Mouse (Mus musculus): ENCODE measurements around the gene Gm20388. TPM values are rescaled to one million over a fixed set of nuclear protein-coding genes. Genes with fewer than 3 reads are reported as not detected.

Gene Gm20388
- polyA plus RNA-seq, 1 experiment from 2014 or later: 1.7 TPM

DNA sequence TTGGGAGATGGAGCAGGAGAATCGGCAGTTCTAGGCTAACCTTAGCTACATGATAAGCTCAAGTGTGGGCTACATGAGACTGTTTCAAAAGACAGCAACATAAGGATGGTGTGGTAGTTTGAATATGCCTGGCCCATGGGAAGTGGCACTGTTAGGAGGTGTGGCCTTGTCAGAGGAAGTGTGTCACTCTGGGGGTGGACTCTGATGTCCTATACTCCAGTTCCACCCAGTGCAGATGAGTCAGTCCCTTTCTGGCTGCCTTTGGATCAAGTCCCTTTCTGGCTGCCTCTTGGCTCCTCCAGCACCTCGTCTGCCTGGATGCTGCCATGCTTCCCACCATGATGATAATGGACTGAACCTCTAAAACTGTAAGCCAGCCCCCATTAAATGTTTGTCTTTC is 3382.1 kb downstream of the Gm20388 start:
- H3K9me3 ChIP-seq: no peaks in the 10 kb centered on the region
- no peaks in the 10 kb centered on the region for H3K27me3 ChIP-seq (ENCODE audit: insufficient read depth, poor library complexity, severe bottlenecking)
- H3K4me3 ChIP-seq: no peak overlapping the region
- no peaks in the 10 kb centered on the region for H3K4me1 ChIP-seq (replicated peaks)
- H3K27ac ChIP-seq: no peak overlapping the region
- 88% methylated on average over 2 of the region's 2 CpGs for WGBS
- H3K36me3 ChIP-seq: peaks cover 93% of the 10 kb centered on the region
- no peak for DNase-seq (ENCODE audit: low spot score)

DNA sequence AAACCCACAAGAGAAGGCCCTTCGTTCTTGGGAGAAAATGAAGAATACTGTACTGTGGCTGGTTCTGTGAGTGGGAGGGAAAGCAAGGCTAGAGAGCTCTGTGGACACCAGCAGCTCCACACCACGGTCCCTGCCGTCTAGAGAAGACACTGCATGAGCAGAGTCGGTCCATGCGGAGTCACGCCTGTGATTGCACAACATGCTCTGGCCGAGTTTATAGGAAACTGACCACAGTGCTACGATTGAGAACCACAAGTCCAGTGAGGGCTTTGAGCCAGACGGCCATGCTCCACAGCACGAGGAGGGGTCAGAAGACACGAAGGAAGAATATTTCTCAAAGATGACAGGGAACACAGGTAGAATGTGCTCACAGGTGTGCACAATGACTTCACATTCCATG is 3387.7 kb downstream of the Gm20388 start:
- H3K27ac ChIP-seq: no peak overlapping the region
- no peak overlapping the region for H3K4me3 ChIP-seq
- H3K36me3 ChIP-seq: peaks cover 85% of the 10 kb centered on the region
- no peaks in the 10 kb centered on the region for H3K4me1 ChIP-seq (replicated peaks)
- no peak for DNase-seq (ENCODE audit: low spot score)
- no peaks in the 10 kb centered on the region for H3K9me3 ChIP-seq
- H3K27me3 ChIP-seq (ENCODE audit: insufficient read depth, poor library complexity, severe bottlenecking): no peaks in the 10 kb centered on the region
- 93% methylated on average over 11 of the region's 11 CpGs for WGBS

DNA sequence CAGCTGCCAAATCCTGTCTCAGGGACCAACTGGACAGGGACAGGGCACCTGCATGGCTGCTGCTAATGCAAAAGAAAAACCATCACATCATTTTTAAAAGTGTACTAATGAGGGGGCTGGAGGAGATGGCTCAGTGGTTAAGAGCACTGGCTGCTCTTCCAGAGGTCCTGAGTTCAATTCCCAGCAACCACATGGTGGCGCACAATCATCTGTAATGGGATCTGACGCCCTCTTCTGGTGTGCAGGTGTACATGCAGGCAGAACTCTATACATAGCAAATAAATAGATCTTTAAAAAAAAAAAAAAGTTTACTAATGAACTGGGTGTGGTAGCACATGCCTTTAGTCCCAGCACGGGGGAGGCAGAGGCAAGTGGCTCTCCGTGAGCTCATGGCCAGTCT is 3398.1 kb downstream of the Gm20388 start:
- Histone ChIP-seq H3K9me3 (no peaks in the 10 kb centered on the region), H3K27me3 (ENCODE audit: insufficient read depth, poor library complexity, severe bottlenecking) (no peaks in the 10 kb centered on the region), H3K27ac (no peak overlapping the region), H3K36me3 (peaks cover 87% of the 10 kb centered on the region), H3K4me3 (no peak overlapping the region), H3K4me1 (replicated peaks) (no peaks in the 10 kb centered on the region)
- no peak for DNase-seq (ENCODE audit: low spot score)
- WGBS: 74% methylated on average over 4 of the region's 4 CpGs

DNA sequence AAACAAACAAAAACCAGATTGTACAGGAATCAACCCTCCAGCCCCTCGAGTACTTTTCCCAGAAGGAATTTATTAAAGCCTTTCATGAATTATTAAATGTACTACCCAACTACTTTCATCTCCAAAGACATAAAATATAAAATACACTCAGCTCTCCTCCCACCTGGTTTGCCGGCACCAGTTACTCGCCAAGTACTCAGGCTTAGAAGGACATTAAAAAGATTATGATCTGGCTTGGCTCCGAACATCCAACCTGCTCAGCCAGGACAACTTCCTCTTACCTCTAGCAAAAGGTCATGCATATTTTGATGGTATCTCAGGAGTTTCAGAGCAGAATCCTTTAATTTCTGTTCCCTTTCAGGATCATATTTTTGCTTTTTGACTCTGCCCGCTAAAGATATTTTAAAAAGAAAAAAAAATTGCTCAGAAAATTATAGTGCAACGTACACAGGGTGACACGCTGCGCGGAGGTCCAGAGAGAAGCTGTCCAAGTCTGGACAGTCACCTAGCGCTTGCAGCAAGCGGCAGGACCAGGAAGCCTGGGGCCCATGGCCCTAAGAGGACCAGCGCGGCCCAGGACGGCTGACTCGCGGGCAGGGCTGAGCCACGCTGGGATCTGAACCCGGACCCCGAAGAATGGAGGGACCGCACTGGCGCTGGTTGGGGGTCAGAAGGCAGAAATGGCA is 3407.3 kb downstream of the Gm20388 start:
- Histone ChIP-seq H3K36me3 (peaks cover 10% of the 10 kb centered on the region), H3K4me3 (peak overlapping the region; percentile 76), H3K27ac (peak overlapping the region; percentile 89), H3K27me3 (ENCODE audit: insufficient read depth, poor library complexity, severe bottlenecking) (no peaks in the 10 kb centered on the region), H3K4me1 (replicated peaks) (peaks cover 21% of the 10 kb centered on the region), H3K9me3 (no peaks in the 10 kb centered on the region)
- 11% methylated on average over 21 of the region's 21 CpGs for WGBS
- no peak for DNase-seq (ENCODE audit: low spot score)

DNA sequence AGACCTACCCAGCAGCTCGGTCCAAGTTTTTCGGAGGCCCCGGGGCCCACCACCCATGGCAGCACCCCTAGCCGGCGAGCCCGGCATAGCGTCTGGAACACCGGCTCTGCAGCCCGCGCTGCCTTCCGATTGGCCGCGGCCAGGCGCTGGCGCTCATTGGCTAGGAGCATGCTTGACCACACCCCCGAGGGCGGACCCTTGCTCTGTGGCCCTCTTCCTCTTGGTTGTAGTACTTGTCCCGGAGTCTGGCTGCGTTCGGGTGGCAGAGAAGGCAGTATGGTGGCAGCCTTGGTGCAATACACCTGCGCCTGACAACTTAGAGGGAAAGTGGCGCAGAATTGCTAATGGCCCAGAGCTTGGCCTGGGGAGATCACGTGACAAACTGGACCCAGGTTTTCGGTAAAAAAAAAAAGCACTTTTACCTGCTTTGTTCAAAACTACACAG is 3407.8 kb downstream of the Gm20388 start, which contains the start of gene Fanca:
Gene Fanca, minus strand, starts transcription at position 110 of the 445 bp plus-strand sequence.
- Histone ChIP-seq H3K4me3 (peak within 1 kb of the TSS; percentile 76), H3K27me3 (ENCODE audit: insufficient read depth, poor library complexity, severe bottlenecking) (no peaks in the 10 kb centered on the region), H3K36me3 (peaks cover 7% of the 10 kb centered on the region), H3K27ac (peak within 1 kb of the TSS; percentile 89), H3K4me1 (replicated peaks) (peaks cover 21% of the 10 kb centered on the region), H3K9me3 (no peaks in the 10 kb centered on the region)
- peak; percentile 96 for DNase-seq (ENCODE audit: low spot score)
- WGBS: under 1% methylated on average over 24 of the region's 24 CpGs

DNA sequence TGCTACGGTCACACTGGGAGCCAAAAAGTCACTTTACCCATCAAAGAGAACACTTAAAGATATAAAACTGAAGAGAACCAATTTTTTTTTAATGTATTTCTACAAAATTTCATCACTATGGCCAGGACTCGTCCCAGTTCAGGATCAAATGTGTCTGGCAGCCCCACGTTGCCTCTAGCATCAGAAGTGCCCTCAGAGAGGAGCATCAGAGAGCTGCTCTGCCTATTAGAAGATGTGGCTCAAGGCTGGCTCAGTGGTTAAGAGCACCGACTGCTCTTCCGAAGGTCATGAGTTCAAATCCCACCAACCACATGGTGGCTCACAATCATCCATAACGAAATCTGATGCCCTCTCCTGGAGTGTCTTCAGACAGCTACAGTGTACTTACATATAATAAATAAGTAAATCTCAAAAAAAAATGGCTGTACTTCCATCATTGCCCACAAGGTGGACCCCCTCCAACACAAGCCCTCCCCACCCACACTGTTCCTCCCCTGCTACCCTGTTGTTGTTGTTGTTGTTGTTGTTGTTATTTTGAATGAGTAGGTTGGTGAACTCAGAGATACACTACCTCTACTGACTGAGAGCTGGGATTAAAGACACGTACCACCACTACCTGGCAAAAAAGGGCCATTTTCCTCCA is 3409.0 kb downstream of the Gm20388 start:
- Histone ChIP-seq H3K27ac (no peak overlapping the region), H3K27me3 (ENCODE audit: insufficient read depth, poor library complexity, severe bottlenecking) (no peaks in the 10 kb centered on the region), H3K9me3 (no peaks in the 10 kb centered on the region), H3K4me3 (no peak overlapping the region), H3K36me3 (peaks cover 7% of the 10 kb centered on the region; the same call in 1 of the 2 replicates), H3K4me1 (replicated peaks) (peaks cover 21% of the 10 kb centered on the region)
- 41% methylated on average over 7 of the region's 7 CpGs for WGBS
- peak; percentile 47 for DNase-seq (ENCODE audit: low spot score)

DNA sequence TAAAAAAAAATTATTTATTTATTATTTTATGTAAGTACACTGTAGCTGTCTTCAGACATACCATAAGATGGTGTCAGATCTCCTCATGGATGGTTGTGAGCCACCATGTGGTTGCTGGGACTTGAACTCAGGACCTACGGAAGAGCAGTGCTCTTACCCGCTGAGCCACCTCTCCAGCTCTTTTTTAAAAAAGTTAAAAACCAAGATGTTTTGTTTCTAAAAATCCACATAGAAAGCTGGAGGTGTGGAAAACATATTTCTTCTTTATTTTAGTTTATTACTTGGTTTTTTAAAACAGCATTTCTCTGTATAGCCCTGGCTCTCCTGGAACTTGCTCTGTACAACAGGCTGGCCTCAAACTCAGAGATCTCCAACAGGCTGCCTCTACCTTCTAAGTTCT is 3417.9 kb downstream of the Gm20388 start:
- Histone ChIP-seq H3K4me1 (replicated peaks) (peaks cover 26% of the 10 kb centered on the region), H3K4me3 (no peak overlapping the region), H3K27ac (no peak overlapping the region), H3K27me3 (ENCODE audit: insufficient read depth, poor library complexity, severe bottlenecking) (peaks cover 15% of the 10 kb centered on the region; the same call in 1 of the 2 replicates), H3K36me3 (no peaks in the 10 kb centered on the region), H3K9me3 (no peaks in the 10 kb centered on the region)
- no peak for DNase-seq (ENCODE audit: low spot score)
- 95% methylated on average over 2 of the region's 2 CpGs for WGBS

DNA sequence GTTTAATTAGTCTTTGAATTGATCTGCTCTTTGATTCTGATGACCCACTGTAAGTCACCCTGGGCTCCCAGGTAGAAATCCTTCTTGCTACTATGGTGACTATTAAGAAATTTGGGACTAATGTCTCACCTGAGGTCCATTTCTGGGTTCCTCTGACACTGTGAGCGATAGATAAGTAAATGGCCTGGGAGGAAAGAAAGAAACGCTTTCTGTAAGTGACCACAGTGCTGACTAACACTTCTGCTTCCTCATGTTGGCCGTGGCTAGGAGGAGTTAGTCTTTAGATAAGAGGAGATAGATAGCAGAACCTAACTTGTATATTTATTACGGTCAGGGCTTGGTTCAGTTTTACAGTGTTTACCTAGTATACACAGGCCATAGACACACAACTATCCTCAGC is 3418.7 kb downstream of the Gm20388 start:
- Histone ChIP-seq H3K27me3 (ENCODE audit: insufficient read depth, poor library complexity, severe bottlenecking) (peaks cover 22% of the 10 kb centered on the region), H3K27ac (no peak overlapping the region), H3K4me3 (no peak overlapping the region), H3K36me3 (no peaks in the 10 kb centered on the region), H3K4me1 (replicated peaks) (peaks cover 34% of the 10 kb centered on the region), H3K9me3 (no peaks in the 10 kb centered on the region)
- WGBS: 88% methylated on average over 4 of the region's 4 CpGs
- no peak for DNase-seq (ENCODE audit: low spot score)

DNA sequence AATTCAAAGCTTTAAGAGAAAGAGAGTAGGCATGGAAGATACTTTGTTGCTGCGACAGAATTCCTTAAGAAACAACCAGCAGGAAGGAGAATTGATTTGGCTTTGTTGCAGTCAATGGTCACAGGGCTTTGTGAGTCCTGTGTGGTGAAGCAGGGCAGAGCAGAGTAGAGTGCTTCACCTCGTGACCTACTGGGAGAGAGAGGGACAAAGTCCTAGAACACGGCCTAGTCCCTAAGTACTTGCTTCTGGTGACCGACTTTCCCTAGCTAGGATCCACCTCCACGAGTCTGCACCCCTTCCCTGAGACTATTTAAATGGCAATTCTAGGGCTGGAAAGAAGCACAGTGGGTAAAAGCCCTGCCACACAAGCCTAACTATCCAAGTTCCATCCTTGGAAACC is 3419.3 kb downstream of the Gm20388 start:
- H3K4me1 ChIP-seq (replicated peaks): peaks cover 38% of the 10 kb centered on the region
- DNase-seq (ENCODE audit: low spot score): no peak
- peaks cover 22% of the 10 kb centered on the region for H3K27me3 ChIP-seq (ENCODE audit: insufficient read depth, poor library complexity, severe bottlenecking)
- H3K9me3 ChIP-seq: no peaks in the 10 kb centered on the region
- H3K4me3 ChIP-seq: no peak overlapping the region
- 60% methylated on average over 5 of the region's 5 CpGs for WGBS
- H3K36me3 ChIP-seq: no peaks in the 10 kb centered on the region
- no peak overlapping the region for H3K27ac ChIP-seq

DNA sequence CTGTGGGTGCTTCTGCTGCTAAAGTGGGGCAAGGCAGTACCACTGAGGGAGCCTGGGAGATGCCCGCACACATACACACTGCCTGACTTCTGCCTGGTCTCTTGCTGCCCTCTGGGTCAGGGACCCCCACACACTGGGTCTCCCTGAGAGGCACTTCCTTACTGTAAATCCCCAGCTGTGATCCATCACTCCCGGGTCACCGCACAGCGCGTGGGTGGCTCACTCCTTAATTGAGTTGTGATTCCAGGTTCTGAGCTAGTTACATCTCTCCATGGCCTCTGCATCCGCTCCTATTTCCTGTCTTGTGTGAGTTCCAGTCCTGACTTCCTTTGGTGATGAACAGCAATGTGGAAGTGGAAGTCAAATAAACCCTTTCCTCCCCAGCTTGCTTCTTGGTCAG is 3420.1 kb downstream of the Gm20388 start:
- no peak for DNase-seq (ENCODE audit: low spot score)
- Histone ChIP-seq H3K4me3 (no peak overlapping the region), H3K27ac (no peak overlapping the region), H3K9me3 (no peaks in the 10 kb centered on the region), H3K4me1 (replicated peaks) (peaks cover 38% of the 10 kb centered on the region), H3K27me3 (ENCODE audit: insufficient read depth, poor library complexity, severe bottlenecking) (peaks cover 22% of the 10 kb centered on the region), H3K36me3 (no peaks in the 10 kb centered on the region)
- WGBS: 83% methylated on average over 6 of the region's 6 CpGs

DNA sequence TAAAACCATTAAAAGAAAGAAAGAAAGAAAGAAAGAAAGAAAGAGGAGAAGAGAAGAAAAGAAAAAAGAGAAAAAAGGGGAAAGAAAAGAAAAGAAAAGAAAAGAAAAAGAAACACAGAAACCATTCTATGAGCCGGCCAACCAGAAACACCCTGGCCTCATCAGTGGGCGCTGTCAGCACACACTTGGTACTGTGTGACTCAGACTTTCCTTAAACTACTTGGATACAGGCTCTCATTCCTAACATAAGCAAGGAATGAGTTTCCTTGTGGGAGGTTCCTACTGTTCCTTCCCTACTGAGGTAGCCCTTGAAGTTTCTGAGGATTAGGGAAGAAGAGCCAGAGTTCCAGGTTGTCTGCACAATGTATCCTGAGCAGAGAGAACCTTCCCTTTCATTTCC is 3420.7 kb downstream of the Gm20388 start:
- no peaks in the 10 kb centered on the region for H3K9me3 ChIP-seq
- no peak overlapping the region for H3K4me3 ChIP-seq
- H3K4me1 ChIP-seq (replicated peaks): peaks cover 38% of the 10 kb centered on the region
- peaks cover 22% of the 10 kb centered on the region for H3K27me3 ChIP-seq (ENCODE audit: insufficient read depth, poor library complexity, severe bottlenecking)
- H3K27ac ChIP-seq: peak overlapping the region; percentile 90; the same call in 1 of the 2 replicates
- no peak for DNase-seq (ENCODE audit: low spot score)
- no peaks in the 10 kb centered on the region for H3K36me3 ChIP-seq
- WGBS: 82% methylated on average over 2 of the region's 2 CpGs

DNA sequence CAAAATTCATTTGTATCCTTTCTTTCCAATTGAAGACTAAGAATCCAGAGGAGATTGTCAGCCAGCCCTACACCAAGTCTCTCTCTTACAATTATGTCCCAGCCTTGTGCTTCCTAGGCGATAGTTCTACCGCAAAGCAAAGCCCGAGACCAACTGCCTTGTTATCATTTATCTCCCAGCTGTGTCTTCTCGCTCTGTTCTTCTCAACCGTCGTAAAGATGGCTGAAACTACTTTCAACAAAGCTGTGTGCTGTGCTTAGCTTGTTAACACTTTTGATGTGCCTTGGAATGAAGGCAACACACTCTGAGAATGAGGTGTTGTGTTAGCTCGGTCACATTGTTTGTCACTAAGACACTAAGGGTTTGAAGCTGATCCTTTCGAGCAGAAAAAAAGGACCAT is 3421.2 kb downstream of the Gm20388 start:
- no peaks in the 10 kb centered on the region for H3K36me3 ChIP-seq
- no peaks in the 10 kb centered on the region for H3K9me3 ChIP-seq
- H3K4me3 ChIP-seq: peak overlapping the region; percentile 87
- peak overlapping the region; percentile 90 for H3K27ac ChIP-seq
- no peak for DNase-seq (ENCODE audit: low spot score)
- peaks cover 38% of the 10 kb centered on the region for H3K4me1 ChIP-seq (replicated peaks)
- H3K27me3 ChIP-seq (ENCODE audit: insufficient read depth, poor library complexity, severe bottlenecking): peaks cover 22% of the 10 kb centered on the region
- 40% methylated on average over 8 of the region's 8 CpGs for WGBS

DNA sequence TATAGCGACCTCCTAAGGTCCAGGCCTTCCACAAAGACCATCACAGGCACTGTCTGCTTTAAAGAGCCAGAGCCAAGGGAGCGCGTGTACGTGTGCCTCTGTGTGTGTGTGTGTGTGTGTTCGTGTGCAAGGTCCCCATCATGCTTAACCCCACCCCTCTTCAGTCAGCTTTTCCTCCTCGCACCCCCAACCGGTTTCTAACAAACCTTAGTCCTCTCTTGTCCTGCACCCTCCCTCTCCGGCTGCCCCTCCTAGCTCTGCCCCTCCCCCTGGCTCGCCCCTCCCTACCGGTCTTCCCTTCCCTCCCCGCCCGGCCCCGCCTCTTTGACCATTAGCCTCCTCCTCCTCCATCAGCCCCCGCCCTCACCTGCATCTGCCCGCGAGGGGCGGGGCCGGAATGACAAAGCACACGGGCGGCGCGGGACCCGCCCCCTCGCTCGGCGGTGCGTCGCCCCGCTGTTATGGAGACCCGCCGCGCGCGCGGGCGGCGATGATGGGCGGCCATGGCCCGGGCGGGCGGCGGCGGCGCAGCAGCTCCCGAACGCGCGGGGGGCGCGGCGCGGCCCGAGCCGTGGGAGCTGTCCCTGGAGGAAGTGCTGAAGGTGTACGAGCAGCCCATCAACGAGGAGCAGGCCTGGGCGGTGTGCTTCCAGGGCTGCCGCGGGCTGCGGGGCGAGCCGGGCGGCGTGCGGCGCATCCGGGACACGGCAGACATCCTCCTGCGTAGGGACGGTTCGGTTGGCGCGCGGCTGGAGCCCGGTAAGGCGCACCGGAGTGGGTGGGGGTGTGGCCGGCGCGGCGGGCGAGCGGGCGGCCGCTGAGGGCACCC is 3421.8 kb downstream of the Gm20388 start, which contains the start of gene Spire2:
Gene Spire2, plus strand, starts transcription at position 452 of the 829 bp plus-strand sequence.
- WGBS: under 1% methylated on average over 84 of the region's 85 CpGs

More for the DNA sequence above, 3421.8 kb downstream of the Gm20388 start, which contains the start of gene Spire2:
- peak within 1 kb of the TSS; percentile 90 for H3K27ac ChIP-seq
- peaks cover 22% of the 10 kb centered on the region for H3K27me3 ChIP-seq (ENCODE audit: insufficient read depth, poor library complexity, severe bottlenecking)
- no peaks in the 10 kb centered on the region for H3K9me3 ChIP-seq
- DNase-seq (ENCODE audit: low spot score): peak; percentile 86
- H3K4me1 ChIP-seq (replicated peaks): peaks cover 35% of the 10 kb centered on the region
- peak within 1 kb of the TSS; percentile 87 for H3K4me3 ChIP-seq
- no peaks in the 10 kb centered on the region for H3K36me3 ChIP-seq

All from hindbrain, embryonic 10.5 days (tissue).